Mouse (Mus musculus): ENCODE results near the gene Srsf11. TPM values are rescaled to one million over a fixed set of nuclear protein-coding genes. Genes with fewer than 3 reads are reported as not detected.
A peak's percentile ranks its signal among the peaks of the same experiment; 100 is the strongest.

Gene Srsf11
- 226 and 246 TPM in 2 replicates for polyA plus RNA-seq (2014; fragmentation: Nextera tagmentation; extraction: Ambion mirVana)

DNA sequence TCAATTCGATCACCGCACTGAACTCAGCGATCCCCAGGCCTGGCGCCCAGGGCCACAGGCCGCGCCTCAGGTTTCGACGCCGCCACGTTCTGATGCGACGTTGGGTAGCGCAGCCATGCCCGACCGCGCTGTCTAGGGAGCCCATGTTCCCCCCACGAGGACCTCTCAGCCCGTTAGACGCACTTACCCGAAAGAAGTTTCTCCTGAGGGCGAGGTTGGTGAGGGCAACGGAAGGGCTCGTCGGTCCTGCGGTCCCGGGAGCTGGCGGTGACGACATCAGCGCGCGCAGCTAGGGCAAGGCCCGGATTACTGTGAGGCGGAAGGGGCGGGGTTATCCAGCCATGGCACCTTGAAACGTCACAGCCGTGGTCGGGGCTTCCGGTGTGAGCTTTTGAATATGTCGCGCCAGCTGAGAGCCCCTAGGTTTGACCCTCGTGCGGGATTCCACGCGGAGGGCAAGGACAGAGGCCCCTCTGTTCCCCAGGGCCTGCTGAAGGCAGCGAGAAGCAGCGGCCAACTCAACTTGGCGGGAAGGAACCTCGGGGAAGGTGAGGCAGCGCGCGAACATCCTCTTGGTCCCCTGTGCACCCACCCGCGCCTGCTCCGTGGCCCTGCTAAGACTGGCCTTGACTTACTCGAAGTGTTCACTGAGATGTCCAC, at the start of gene Srsf11, which contains the start of gene Lrrc40:
Gene Srsf11, minus strand, starts transcription at position 311 of the 660 bp plus-strand sequence.
Gene Lrrc40, plus strand, starts transcription at position 334 of the 660 bp plus-strand sequence.
- Histone ChIP-seq H3K27me3 (ENCODE audit: control insufficient read depth, insufficient read depth, low read length) (no peaks in the 10 kb centered on the region), H3K4me1 (replicated peaks; ENCODE audit: control insufficient read depth, insufficient read depth, low read length) (peaks cover 25% of the 10 kb centered on the region), H3K36me3 (replicated peaks; ENCODE audit: control insufficient read depth, insufficient read depth) (no peaks in the 10 kb centered on the region; the same call in 1 of the 2 replicates), H3K9me3 (ENCODE audit: control insufficient read depth, low read length) (no peaks in the 10 kb centered on the region), H3K4me3 (replicated peaks; ENCODE audit: low read length) (peak within 1 kb of the TSS; percentile 91), H3K9ac (peak within 1 kb of the TSS; percentile 90), H3K4me2 (replicated peaks) (peak within 1 kb of the TSS; percentile 85), H3K27ac (peak within 1 kb of the TSS; percentile 81)
- WGBS, result under 1% methylated on average over 55 of the region's 55 CpGs
- ATAC-seq (ENCODE audit: low FRiP score) (peak; percentile 96), DNase-seq (ENCODE audit: low spot score) (peak; percentile 97)

GRCm38 (mm10) chr3:158077828-158078227, 41.4 kb upstream of the Srsf11 start:
- H3K9ac ChIP-seq, result no peak overlapping the region
- H3K4me2 ChIP-seq (replicated peaks), result no peak overlapping the region
- ATAC-seq (ENCODE audit: low FRiP score) (no peak), DNase-seq (ENCODE audit: low spot score) (no peak)
- 75% methylated on average over 5 of the region's 5 CpGs for WGBS
- H3K9me3 ChIP-seq (ENCODE audit: control insufficient read depth, low read length), result no peaks in the 10 kb centered on the region
- no peaks in the 10 kb centered on the region for H3K27me3 ChIP-seq (ENCODE audit: control insufficient read depth, insufficient read depth, low read length)
- no peak overlapping the region for H3K4me3 ChIP-seq (replicated peaks; ENCODE audit: low read length)
- H3K27ac ChIP-seq, result no peak overlapping the region
- no peaks in the 10 kb centered on the region for H3K36me3 ChIP-seq (replicated peaks; ENCODE audit: control insufficient read depth, insufficient read depth)
- no peaks in the 10 kb centered on the region for H3K4me1 ChIP-seq (replicated peaks; ENCODE audit: control insufficient read depth, insufficient read depth, low read length)

DNA sequence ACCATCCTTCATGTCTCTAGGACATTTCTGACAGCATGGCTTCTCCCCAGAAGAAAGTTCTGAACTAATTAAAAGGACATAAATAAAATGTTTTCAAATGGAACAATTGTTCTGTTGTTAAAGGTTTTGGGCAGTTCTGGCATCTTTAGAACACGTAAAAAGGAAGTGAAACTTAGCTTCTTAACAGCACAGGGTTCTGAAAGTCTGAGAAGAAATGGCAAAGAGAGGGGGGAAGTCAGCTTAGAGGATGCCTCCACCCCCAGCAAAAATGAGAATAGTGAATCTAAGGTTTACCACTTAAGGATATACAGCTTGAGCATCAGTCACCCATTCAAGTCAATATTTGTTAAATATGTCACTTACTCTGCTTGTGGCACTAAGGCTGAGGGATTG, 40.9 kb upstream of the Srsf11 start:
- no peaks in the 10 kb centered on the region for H3K27me3 ChIP-seq (ENCODE audit: control insufficient read depth, insufficient read depth, low read length)
- H3K9ac ChIP-seq, result no peak overlapping the region
- no peak overlapping the region for H3K27ac ChIP-seq
- no peak for DNase-seq (ENCODE audit: low spot score)
- WGBS, result 49% methylated on average over 1 of the region's 1 CpGs
- no peak overlapping the region for H3K4me3 ChIP-seq (replicated peaks; ENCODE audit: low read length)
- no peaks in the 10 kb centered on the region for H3K36me3 ChIP-seq (replicated peaks; ENCODE audit: control insufficient read depth, insufficient read depth)
- no peaks in the 10 kb centered on the region for H3K9me3 ChIP-seq (ENCODE audit: control insufficient read depth, low read length)
- no peaks in the 10 kb centered on the region for H3K4me1 ChIP-seq (replicated peaks; ENCODE audit: control insufficient read depth, insufficient read depth, low read length)
- no peak overlapping the region for H3K4me2 ChIP-seq (replicated peaks)
- ATAC-seq (ENCODE audit: low FRiP score), result no peak

- H3K27ac ChIP-seq, result no peak overlapping the region
- peak; percentile 74 for DNase-seq (ENCODE audit: low spot score)
- WGBS, result 45% methylated on average over 4 of the region's 4 CpGs
These were observed 40.4 kb upstream of the Srsf11 start for GRCm38 (mm10) chr3:158076685-158077379.

GRCm38 (mm10) chr3:158075004-158075403, 38.6 kb upstream of the Srsf11 start:
- DNase-seq (ENCODE audit: low spot score) (no peak), ATAC-seq (ENCODE audit: low FRiP score) (no peak)
- no peak overlapping the region for H3K9ac ChIP-seq
- 0 out of 2 replicates have a peak, but pooled peaks cover 9% of the 10 kb centered on the region for H3K36me3 ChIP-seq (replicated peaks; ENCODE audit: control insufficient read depth, insufficient read depth)
- H3K27me3 ChIP-seq (ENCODE audit: control insufficient read depth, insufficient read depth, low read length), result no peaks in the 10 kb centered on the region
- no peaks in the 10 kb centered on the region for H3K9me3 ChIP-seq (ENCODE audit: control insufficient read depth, low read length)
- no peaks in the 10 kb centered on the region for H3K4me1 ChIP-seq (replicated peaks; ENCODE audit: control insufficient read depth, insufficient read depth, low read length)
- no peak overlapping the region for H3K4me3 ChIP-seq (replicated peaks; ENCODE audit: low read length)
- H3K4me2 ChIP-seq (replicated peaks), result no peak overlapping the region
- WGBS, result 90% methylated on average over 2 of the region's 2 CpGs
- H3K27ac ChIP-seq, result no peak overlapping the region

More at GRCm38 (mm10) chr3:158076685-158077379, 40.4 kb upstream of the Srsf11 start:
- no peaks in the 10 kb centered on the region for H3K4me1 ChIP-seq (replicated peaks; ENCODE audit: control insufficient read depth, insufficient read depth, low read length)
- no peaks in the 10 kb centered on the region for H3K9me3 ChIP-seq (ENCODE audit: control insufficient read depth, low read length)
- no peak overlapping the region for H3K9ac ChIP-seq
- H3K27me3 ChIP-seq (ENCODE audit: control insufficient read depth, insufficient read depth, low read length), result no peaks in the 10 kb centered on the region
- H3K4me2 ChIP-seq (replicated peaks), result no peak overlapping the region
- no peak overlapping the region for H3K4me3 ChIP-seq (replicated peaks; ENCODE audit: low read length)
- H3K36me3 ChIP-seq (replicated peaks; ENCODE audit: control insufficient read depth, insufficient read depth), result no peaks in the 10 kb centered on the region
- no peak for ATAC-seq (ENCODE audit: low FRiP score)

GRCm38 (mm10) chr3:158068613-158069263, 32.3 kb upstream of the Srsf11 start:
- ATAC-seq (ENCODE audit: low FRiP score) (no peak), DNase-seq (ENCODE audit: low spot score) (no peak)
- Histone ChIP-seq H3K27ac (no peak overlapping the region), H3K9me3 (ENCODE audit: control insufficient read depth, low read length) (no peaks in the 10 kb centered on the region), H3K4me3 (replicated peaks; ENCODE audit: low read length) (no peak overlapping the region), H3K4me2 (replicated peaks) (no peak overlapping the region), H3K9ac (no peak overlapping the region), H3K4me1 (replicated peaks; ENCODE audit: control insufficient read depth, insufficient read depth, low read length) (no peaks in the 10 kb centered on the region), H3K36me3 (replicated peaks; ENCODE audit: control insufficient read depth, insufficient read depth) (peaks cover 26% of the 10 kb centered on the region), H3K27me3 (ENCODE audit: control insufficient read depth, insufficient read depth, low read length) (no peaks in the 10 kb centered on the region)
- 77% methylated on average over 9 of the region's 9 CpGs for WGBS

GRCm38 (mm10) chr3:158067916-158068315, 31.5 kb upstream of the Srsf11 start:
- no peak overlapping the region for H3K27ac ChIP-seq
- no peak overlapping the region for H3K4me3 ChIP-seq (replicated peaks; ENCODE audit: low read length)
- H3K4me1 ChIP-seq (replicated peaks; ENCODE audit: control insufficient read depth, insufficient read depth, low read length), result no peaks in the 10 kb centered on the region
- no peak overlapping the region for H3K9ac ChIP-seq
- ATAC-seq (ENCODE audit: low FRiP score) (no peak), DNase-seq (ENCODE audit: low spot score) (no peak)
- no peaks in the 10 kb centered on the region for H3K27me3 ChIP-seq (ENCODE audit: control insufficient read depth, insufficient read depth, low read length)
- H3K36me3 ChIP-seq (replicated peaks; ENCODE audit: control insufficient read depth, insufficient read depth), result peaks cover 26% of the 10 kb centered on the region
- no peak overlapping the region for H3K4me2 ChIP-seq (replicated peaks)
- H3K9me3 ChIP-seq (ENCODE audit: control insufficient read depth, low read length), result no peaks in the 10 kb centered on the region
- 89% methylated on average over 7 of the region's 7 CpGs for WGBS

- Histone ChIP-seq H3K27ac (no peak overlapping the region), H3K27me3 (ENCODE audit: control insufficient read depth, insufficient read depth, low read length) (no peaks in the 10 kb centered on the region), H3K4me1 (replicated peaks; ENCODE audit: control insufficient read depth, insufficient read depth, low read length) (no peaks in the 10 kb centered on the region), H3K9ac (no peak overlapping the region), H3K4me3 (replicated peaks; ENCODE audit: low read length) (no peak overlapping the region), H3K4me2 (replicated peaks) (no peak overlapping the region), H3K9me3 (ENCODE audit: control insufficient read depth, low read length) (no peaks in the 10 kb centered on the region), H3K36me3 (replicated peaks; ENCODE audit: control insufficient read depth, insufficient read depth) (peaks cover 17% of the 10 kb centered on the region)
- 94% methylated on average over 2 of the region's 2 CpGs for WGBS
- ATAC-seq (ENCODE audit: low FRiP score), result no peak
- no peak for DNase-seq (ENCODE audit: low spot score)
These were observed 28.8 kb upstream of the Srsf11 start for GRCm38 (mm10) chr3:158065256-158065655.

DNA sequence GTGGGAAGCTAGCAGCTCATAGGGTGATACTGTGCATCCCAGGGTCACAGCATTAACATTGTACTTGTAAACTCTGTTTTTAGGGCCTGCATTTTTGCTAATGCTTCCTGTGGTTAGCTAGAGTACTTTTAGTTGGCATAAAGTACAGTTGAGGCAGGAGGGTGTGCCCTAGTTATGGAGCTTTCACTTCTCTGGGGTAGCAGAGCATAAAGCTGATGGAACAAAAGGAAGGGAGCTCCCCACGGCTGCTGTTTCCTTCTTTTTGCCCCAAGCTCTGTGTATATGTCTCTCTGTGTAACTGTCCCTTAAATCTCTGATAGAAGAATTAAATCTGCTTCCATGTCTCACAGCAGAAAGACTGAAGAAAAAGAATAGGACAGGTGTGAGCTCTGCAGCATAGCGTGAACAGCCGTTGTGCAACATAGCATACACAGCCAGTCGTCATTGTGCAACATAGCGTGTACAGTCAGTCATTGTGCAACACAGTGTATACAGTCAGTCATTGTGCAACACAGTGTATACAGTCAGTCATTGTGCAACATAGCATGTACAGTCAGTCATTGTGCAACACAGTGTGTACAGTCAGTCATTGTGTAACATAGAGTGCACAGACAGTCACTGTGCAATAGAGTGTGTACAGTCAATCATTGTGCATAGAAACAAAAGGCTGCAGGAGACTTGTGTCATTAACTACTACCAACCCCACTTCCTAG, 25.5 kb upstream of the Srsf11 start:
- DNase-seq (ENCODE audit: low spot score), result no peak
- no peak overlapping the region for H3K4me2 ChIP-seq (replicated peaks)
- no peak overlapping the region for H3K4me3 ChIP-seq (replicated peaks; ENCODE audit: low read length)
- no peak overlapping the region for H3K27ac ChIP-seq
- peaks cover 37% of the 10 kb centered on the region for H3K36me3 ChIP-seq (replicated peaks; ENCODE audit: control insufficient read depth, insufficient read depth)
- H3K27me3 ChIP-seq (ENCODE audit: control insufficient read depth, insufficient read depth, low read length), result no peaks in the 10 kb centered on the region
- 95% methylated on average over 5 of the region's 5 CpGs for WGBS
- H3K4me1 ChIP-seq (replicated peaks; ENCODE audit: control insufficient read depth, insufficient read depth, low read length), result no peaks in the 10 kb centered on the region
- no peak overlapping the region for H3K9ac ChIP-seq
- 0 out of 2 replicates have a peak, but pooled peaks have one; percentile 21 for ATAC-seq (ENCODE audit: low FRiP score)
- no peaks in the 10 kb centered on the region for H3K9me3 ChIP-seq (ENCODE audit: control insufficient read depth, low read length)

All from hindbrain, embryonic 14.5 days (tissue).